Mouse (Mus musculus) frontal cortex, adult 2 months (tissue): ENCODE measurements at regions not wholly inside any gene's neighbourhood (a gene's known extent, or its start where the extent isn't known, plus 50 kb on each side); places are given as distances from the start of the nearest gene placed in this dataset.

Experiments
- DNase-seq, 2 experiments: peaks; one replicate each; pipeline ENCODE4 v3.0.0; 2022; ENCODE audit warnings: low spot score in 1 of 2; ENCODE audit errors: extremely low spot score in 1 of 2

- DNase-seq = no peak
Observed at GRCm38 (mm10) chr10:87432306-87432705, 61.2 kb downstream of the Ascl1 start.

- DNase-seq = peak in 1 of 2 experiments; percentile 3
Observed at GRCm38 (mm10) chr10:87419940-87420385, 73.5 kb downstream of the Ascl1 start.

GRCm38 (mm10) chr10:87419245-87419939, 74.1 kb downstream of the Ascl1 start:
- DNase-seq = no peak

GRCm38 (mm10) chr10:87394296-87394921, 99.1 kb downstream of the Ascl1 start:
- no peak for DNase-seq

GRCm38 (mm10) chr10:87389148-87389547, 104.3 kb downstream of the Ascl1 start:
- no peak for DNase-seq

GRCm38 (mm10) chr10:87385276-87385675, 108.2 kb downstream of the Ascl1 start:
- no peak for DNase-seq

- no peak for DNase-seq
Observed at GRCm38 (mm10) chr10:87384606-87385206, 108.8 kb downstream of the Ascl1 start.

GRCm38 (mm10) chr10:87351400-87352172, 141.9 kb downstream of the Ascl1 start:
- no peak for DNase-seq

- no peak for DNase-seq
Observed at GRCm38 (mm10) chr10:87351079-87351399, 142.4 kb downstream of the Ascl1 start.

GRCm38 (mm10) chr10:87335176-87335575, 158.3 kb downstream of the Ascl1 start:
- no peak for DNase-seq

- no peak for DNase-seq
Observed at GRCm38 (mm10) chr10:87333311-87333710, 160.1 kb downstream of the Ascl1 start.

- no peak for DNase-seq
Observed at GRCm38 (mm10) chr10:87329471-87329870, 164.0 kb downstream of the Ascl1 start.

- DNase-seq = no peak
Observed at GRCm38 (mm10) chr10:87325769-87326168, 167.7 kb downstream of the Ascl1 start.

- DNase-seq = no peak
Observed at GRCm38 (mm10) chr10:87325143-87325542, 168.3 kb downstream of the Ascl1 start.

- DNase-seq = no peak
Observed at GRCm38 (mm10) chr10:87309601-87310062, 183.8 kb downstream of the Ascl1 start.

GRCm38 (mm10) chr10:87308815-87309396, 184.6 kb downstream of the Ascl1 start:
- no peak for DNase-seq

- no peak for DNase-seq
Observed at GRCm38 (mm10) chr10:87297166-87297565, 196.3 kb downstream of the Ascl1 start.

- no peak for DNase-seq
Observed at GRCm38 (mm10) chr10:87293317-87293716, 200.1 kb downstream of the Ascl1 start.

- no peak for DNase-seq
Observed at GRCm38 (mm10) chr10:87286831-87287230, 206.6 kb downstream of the Ascl1 start.

- peak in 1 of 2 experiments; percentile 5 for DNase-seq
Observed at GRCm38 (mm10) chr10:87284296-87284695, 209.2 kb downstream of the Ascl1 start.
